Mouse (Mus musculus) ES-E14 (cell line): ENCODE results near the gene Apobec1. TPM values are rescaled to one million over a fixed set of nuclear protein-coding genes. Genes with fewer than 3 reads are reported as not detected.

Source experiments
- DNase-seq: peaks from one replicate; pipeline ENCODE4 v3.0.0-alpha.2; 2013; ENCODE audit warnings: low read depth, low spot score
- H3K27ac ChIP-seq: 2 replicates; pipeline ENCODE4 v1.5.1; 2012; ENCODE audit warnings: low read depth, mild to moderate bottlenecking, low read length, moderate library complexity, mixed read lengths; ENCODE audit not compliant: poor library complexity, insufficient read depth, severe bottlenecking
- H3K36me3 ChIP-seq: 2 replicates; pipeline ENCODE4 v1.6.1; 2012; ENCODE audit warnings: mild to moderate bottlenecking, low read length, moderate library complexity, mixed read lengths; ENCODE audit not compliant: control insufficient read depth, poor library complexity, insufficient read depth, severe bottlenecking
- H3K4me1 ChIP-seq, 2 experiments: fragments of 150-350 bp in 1 of 2; sonication (generic) in 1 of 2; 2 replicates each; pipeline ENCODE4 v1.6.1; 2012; ENCODE audit warnings: low read length in 2 of 2, mild to moderate bottlenecking in 1 of 2, mixed read lengths in 1 of 2; ENCODE audit not compliant: control insufficient read depth in 2 of 2, insufficient read depth in 2 of 2, poor library complexity in 1 of 2
- H3K4me3 ChIP-seq, 2 experiments: fragments of 150-350 bp in 1 of 2; sonication (generic) in 1 of 2; 2 replicates each; pipeline ENCODE4 v1.5.1; 2012; ENCODE audit warnings: low read length in 2 of 2, low read depth in 1 of 2, mild to moderate bottlenecking in 1 of 2, mixed read lengths in 1 of 2; ENCODE audit not compliant: insufficient read depth in 1 of 2, poor library complexity in 1 of 2, severe bottlenecking in 1 of 2
- H3K9ac ChIP-seq: 2 replicates; pipeline ENCODE4 v1.6.1; 2012; ENCODE audit warnings: low read depth, mild to moderate bottlenecking, low read length, mixed read lengths; ENCODE audit not compliant: poor library complexity, insufficient read depth, severe bottlenecking
- H3K9me3 ChIP-seq: fragments of 150-350 bp; sonication (generic); 2 replicates; pipeline ENCODE4 v1.6.1; 2012; ENCODE audit warnings: low read depth, mild to moderate bottlenecking, low read length; ENCODE audit not compliant: control insufficient read depth, insufficient read depth
- CHD2 ChIP-seq: IDR thresholded peaks from 2 replicates; pipeline ENCODE4 v1.6.1; 2014; ENCODE audit warnings: mild to moderate bottlenecking, low read depth, low read length, inconsistent platforms
- HCFC1 ChIP-seq: IDR thresholded peaks from 2 replicates; pipeline ENCODE4 v1.6.1; 2012; ENCODE audit warnings: low read length, inconsistent platforms, borderline replicate concordance; ENCODE audit not compliant: insufficient read depth
- MAFK ChIP-seq: IDR thresholded peaks from 2 replicates; pipeline ENCODE4 v1.6.1; 2014; ENCODE audit warnings: mild to moderate bottlenecking, low read depth, low read length, inconsistent platforms; ENCODE audit not compliant: insufficient read depth
- ZC3H11A ChIP-seq: IDR thresholded peaks from 2 replicates; pipeline ENCODE4 v1.6.1; 2012; ENCODE audit warnings: low read depth, mild to moderate bottlenecking, inconsistent platforms, low read length, borderline replicate concordance
- ZNF384 ChIP-seq: IDR thresholded peaks from 2 replicates; pipeline ENCODE4 v1.6.1; 2012; ENCODE audit warnings: low read depth, low read length, inconsistent platforms
- in situ Hi-C, 2 experiments: fragments of 600-800 bp; cut with MboI; formaldehyde crosslinking; loops; one replicate each; pipeline ENCODE4 v1.15.1; 2025; ENCODE audit warnings: low sequenced_read_pairs in 2 of 2, inconsistent platforms in 1 of 2; ENCODE audit not compliant: unreplicated experiment in 2 of 2
- total RNA-seq: library from RNA; depleted of rRNA; stranded (reverse); fragments of 300-350 nt; gene quantifications from 2 replicates; pipeline ENCODE4 v1.2.3, GENCODE M21; 2012

Gene Apobec1
- total RNA-seq, 1 experiment: 5.9 TPM

DNA sequence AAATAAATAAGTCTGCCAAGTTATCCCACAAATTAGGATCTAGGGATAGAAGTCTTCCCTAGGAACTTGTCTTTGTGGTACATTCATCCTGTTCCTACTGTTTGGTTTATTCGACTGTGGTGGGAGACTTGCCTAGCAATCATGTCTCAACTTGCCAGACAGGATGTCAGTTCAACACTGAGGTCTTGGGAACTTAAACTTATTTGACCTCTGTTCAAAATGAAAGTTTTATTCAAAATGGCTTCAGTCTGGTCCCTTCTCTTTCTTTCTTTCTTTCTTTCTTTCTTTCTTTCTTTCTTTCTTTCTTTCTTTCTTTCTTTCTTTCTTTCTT is 713 bp upstream of the Apobec1 start:
- no peak overlapping the region for H3K9ac ChIP-seq
- H3K36me3 ChIP-seq: peaks cover 11% of the 10 kb centered on the region
- TF ChIP-seq ZC3H11A (no peak), ZNF384 (no peak), HCFC1 (no peak), CHD2 (no peak), MAFK (no peak)
- in situ Hi-C loops: no loop called here
- peak overlapping the region in 1 of 2 experiments; percentile 67; a peak in 1 of 4 replicates for H3K4me3 ChIP-seq
- H3K9me3 ChIP-seq: no peaks in the 10 kb centered on the region
- no peak for DNase-seq
- peaks cover 2 to 9% of the 10 kb centered on the region in 2 experiments; a peak in 2 of 4 replicates for H3K4me1 ChIP-seq
- H3K27ac ChIP-seq: peak overlapping the region; percentile 63; the same call in 1 of the 2 replicates

DNA sequence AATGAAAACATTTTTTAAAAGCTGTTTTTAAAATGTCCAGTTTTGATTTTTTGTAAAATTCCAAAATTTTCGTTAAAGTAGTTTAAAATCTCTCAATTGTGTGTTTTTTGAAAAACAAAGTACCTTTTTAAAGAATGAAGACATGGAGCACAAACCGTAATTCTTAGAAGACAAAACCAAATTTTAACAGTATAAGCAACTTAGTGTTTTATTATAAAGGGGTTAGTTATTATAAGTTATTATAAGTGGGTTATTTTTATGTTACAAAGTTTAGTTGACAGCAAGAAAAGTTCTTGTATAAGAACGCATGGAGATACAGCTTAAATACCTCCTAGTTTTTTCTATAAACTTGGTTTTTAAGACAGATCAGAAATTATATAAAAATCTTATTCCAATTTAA is 629 bp downstream of the Apobec1 start:
- in situ Hi-C loops: no loop called here
- TF ChIP-seq CHD2 (no peak), HCFC1 (no peak), ZNF384 (no peak)

DNA sequence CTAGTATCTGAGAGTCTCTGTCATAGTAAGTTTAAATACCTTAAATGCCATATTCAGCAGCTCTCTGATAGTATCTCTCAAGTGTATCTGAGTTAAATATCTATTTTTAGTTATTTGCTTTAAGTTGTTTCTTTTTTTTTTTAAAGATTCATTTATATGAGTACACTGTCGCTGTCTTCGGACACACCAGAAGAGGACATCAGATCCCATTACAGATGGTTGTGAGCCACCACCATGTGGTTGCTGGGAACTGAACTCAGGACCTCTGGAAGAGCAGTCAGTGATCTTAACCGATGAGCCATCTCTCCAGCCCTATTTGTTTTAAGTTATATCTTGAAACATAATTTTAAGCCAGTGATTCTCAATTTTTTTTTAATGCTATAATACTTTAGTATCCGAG is 1.2 kb downstream of the Apobec1 start:
- DNase-seq: no peak
- Histone ChIP-seq H3K36me3 (peaks cover 4% of the 10 kb centered on the region), H3K9me3 (no peaks in the 10 kb centered on the region)

More for the DNA sequence above, 629 bp downstream of the Apobec1 start:
- Histone ChIP-seq H3K9ac (no peak overlapping the region), H3K4me1 (peaks cover 2 to 5% of the 10 kb centered on the region in 2 experiments; a peak in 2 of 4 replicates), H3K27ac (no peak overlapping the region), H3K9me3 (no peaks in the 10 kb centered on the region), H3K4me3 (peak overlapping the region in 1 of 2 experiments; percentile 67; a peak in 2 of 4 replicates), H3K36me3 (peaks cover 9% of the 10 kb centered on the region)
- no peak for DNase-seq

DNA sequence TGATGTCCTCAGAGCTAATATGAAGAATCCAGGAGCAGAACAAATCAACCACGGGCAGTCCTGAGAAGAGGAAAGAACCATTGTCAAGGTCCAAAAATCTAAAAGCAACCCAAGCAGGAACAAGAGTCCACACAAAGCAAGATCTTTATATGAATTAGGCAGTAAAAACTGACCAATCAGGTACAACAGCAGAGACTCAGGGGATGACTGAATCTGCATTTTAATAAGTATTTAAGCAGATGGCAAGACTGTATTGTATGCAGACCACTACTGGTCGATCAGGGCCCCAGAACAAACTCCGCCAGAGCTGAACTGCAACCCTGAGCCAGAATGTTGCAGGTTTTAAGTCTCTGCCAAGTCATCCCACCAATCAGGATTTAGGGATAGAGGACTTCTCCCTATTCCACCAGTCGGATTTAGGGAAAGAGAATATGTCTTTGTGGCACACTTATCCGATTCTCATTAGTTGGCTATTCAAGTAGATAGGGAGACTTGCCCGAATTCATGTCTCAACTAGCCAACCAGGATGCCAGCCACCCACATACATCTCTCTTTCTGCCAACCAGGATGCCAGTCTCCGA is 2.1 kb downstream of the Apobec1 start:
- Histone ChIP-seq H3K9me3 (no peaks in the 10 kb centered on the region), H3K4me1 (peaks cover 0 to 2% of the 10 kb centered on the region in 2 experiments; a peak in 1 of 4 replicates), H3K36me3 (0 out of 2 replicates have a peak, but pooled peaks cover 2% of the 10 kb centered on the region), H3K4me3 (no peak overlapping the region), H3K27ac (no peak overlapping the region), H3K9ac (no peak overlapping the region)
- in situ Hi-C loops: no loop called here
- TF ChIP-seq ZC3H11A (0 out of 2 replicates have a peak, but pooled peaks have one; percentile 16), ZNF384 (no peak), HCFC1 (no peak), MAFK (no peak), CHD2 (no peak)
- DNase-seq: no peak

More for the DNA sequence above, 1.2 kb downstream of the Apobec1 start:
- in situ Hi-C loops: no loop called here
- TF ChIP-seq ZNF384: no peak
- no peak for TF ChIP-seq HCFC1
- no peak for TF ChIP-seq MAFK
- no peak for TF ChIP-seq ZC3H11A
- no peak for TF ChIP-seq CHD2
- no peak overlapping the region for H3K9ac ChIP-seq
- peaks cover under 1 to 2% of the 10 kb centered on the region in 2 experiments; a peak in 2 of 4 replicates for H3K4me1 ChIP-seq
- H3K27ac ChIP-seq: no peak overlapping the region
- H3K4me3 ChIP-seq: no peak overlapping the region

DNA sequence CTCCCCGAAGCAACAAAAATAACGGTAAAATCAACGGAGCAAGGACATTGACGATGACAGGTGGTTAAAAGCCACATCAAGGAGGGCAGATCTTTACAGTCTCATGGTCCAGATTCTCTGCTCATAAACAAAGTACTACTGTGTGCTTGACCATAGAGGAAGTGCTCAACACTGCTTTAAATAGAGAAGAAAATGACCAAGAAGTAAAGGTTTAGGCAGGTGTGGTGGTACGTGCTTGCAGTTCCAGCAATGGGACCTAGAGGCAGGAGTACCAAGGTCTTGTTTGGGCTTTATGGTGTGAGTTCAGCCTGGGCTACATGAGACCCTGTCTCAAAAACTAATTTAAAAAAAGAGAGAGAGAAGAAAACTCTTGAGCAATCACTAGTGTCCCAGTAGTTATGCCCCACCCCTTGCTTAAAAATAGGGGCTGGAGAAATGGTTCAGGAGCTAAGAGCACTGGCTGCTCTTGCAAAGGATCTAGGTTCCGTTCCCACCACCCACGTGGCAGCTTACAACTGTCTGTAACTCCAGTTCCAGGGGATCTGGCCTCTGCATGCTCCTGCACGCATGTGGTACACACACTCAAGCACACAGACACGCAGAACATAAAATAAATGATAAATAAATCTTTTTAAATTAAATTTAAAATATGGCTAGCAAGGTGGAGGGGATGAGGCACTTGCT is 3.0 kb downstream of the Apobec1 start:
- Histone ChIP-seq H3K4me3 (no peak overlapping the region), H3K36me3 (0 out of 2 replicates have a peak, but pooled peaks cover 2% of the 10 kb centered on the region), H3K9ac (no peak overlapping the region), H3K27ac (no peak overlapping the region), H3K4me1 (peaks cover 0 to 2% of the 10 kb centered on the region in 2 experiments; a peak in 1 of 4 replicates), H3K9me3 (no peaks in the 10 kb centered on the region)
- DNase-seq: no peak
- TF ChIP-seq ZC3H11A: no peak
- TF ChIP-seq MAFK: no peak
- no peak for TF ChIP-seq HCFC1
- no peak for TF ChIP-seq CHD2
- TF ChIP-seq ZNF384: no peak
- in situ Hi-C loops: loop anchor here in 1 of 2 experiments (25.0 kb wide), 1 partner anchor 112 kb away; the partner anchor contains the start of gene Rimklb
